Mouse (Mus musculus) intestine, embryonic 16.5 days (tissue): ENCODE data around the gene Lrrc63. TPM values are rescaled to one million over a fixed set of nuclear protein-coding genes. Genes with fewer than 3 reads are reported as not detected.

Source experiments
- ATAC-seq: fragments of 200-750 bp; cut with Nextera tagmentation; 2 replicates; pipeline ENCODE4 v1.8.0; 2017; ENCODE audit warnings: moderate TSS enrichment, moderate library complexity
- H3K27ac ChIP-seq: fragments of 300-500 bp; sonication (generic); 2 replicates; pipeline ENCODE4 v1.5.1; 2014; ENCODE audit warnings: mild to moderate bottlenecking, low read length
- H3K27me3 ChIP-seq: fragments of 300-500 bp; sonication (generic); replicated peaks from 2 replicates; pipeline ENCODE4 v1.6.1; 2014; ENCODE audit warnings: low read length, control low read depth, mixed read lengths; ENCODE audit not compliant: control insufficient read depth, insufficient read depth
- H3K36me3 ChIP-seq: fragments of 300-500 bp; sonication (generic); 2 replicates; pipeline ENCODE4 v1.6.1; 2014; ENCODE audit warnings: low read length, control low read depth; ENCODE audit not compliant: control insufficient read depth, insufficient read depth
- H3K4me1 ChIP-seq: fragments of 300-500 bp; sonication (generic); 2 replicates; pipeline ENCODE4 v1.6.1; 2014; ENCODE audit warnings: low read length, control low read depth, mixed read lengths; ENCODE audit not compliant: control insufficient read depth, insufficient read depth
- H3K4me2 ChIP-seq: fragments of 300-500 bp; sonication (generic); 2 replicates; pipeline ENCODE4 v1.6.1; 2014; ENCODE audit warnings: low read depth, low read length, control low read depth
- H3K4me3 ChIP-seq: fragments of 300-500 bp; sonication (generic); 2 replicates; pipeline ENCODE4 v1.5.1; 2014; ENCODE audit warnings: mild to moderate bottlenecking, low read length
- H3K9ac ChIP-seq: fragments of 300-500 bp; sonication (generic); 2 replicates; pipeline ENCODE4 v1.6.1; 2014; ENCODE audit warnings: low read depth, low read length
- H3K9me3 ChIP-seq: fragments of 300-500 bp; sonication (generic); 2 replicates; pipeline ENCODE4 v1.6.1; 2016; ENCODE audit warnings: low read length, control low read depth; ENCODE audit not compliant: control insufficient read depth
- WGBS: fragments of 180-500 bp; shearing (Covaris S2); extraction: QIAGEN DNeasy Blood & Tissue Kit; methylation state at CpG from one replicate; pipeline ENCODE4 v1.1.7; 2014; 5-methylcytosine and 5-hydroxymethylcytosine counted together
- polyA plus RNA-seq: library from polyadenylated mRNA; unstranded; fragments of >200 nt; fragmentation: Nextera tagmentation; extraction: Ambion mirVana; gene quantifications from 2 replicates; pipeline ENCODE4 v1.2.1, GENCODE M21; 2015

Lrrc63 gene
- polyA plus RNA-seq, 1 experiment from 2014 or later: 0.05 TPM

- Histone ChIP-seq H3K4me2 (no peak overlapping the region), H3K27ac (no peak overlapping the region), H3K9me3 (no peaks in the 10 kb centered on the region), H3K4me1 (no peaks in the 10 kb centered on the region), H3K36me3 (no peaks in the 10 kb centered on the region), H3K27me3 (no peaks in the 10 kb centered on the region), H3K9ac (no peak overlapping the region), H3K4me3 (no peak overlapping the region)
- 79% methylated on average over 10 of the region's 10 CpGs for WGBS
- no peak for ATAC-seq
These were observed 55.1 kb downstream of the Lrrc63 start for GRCm38 (mm10) chr14:75075299-75076180.

GRCm38 (mm10) chr14:75071091-75071490, 59.6 kb downstream of the Lrrc63 start:
- no peaks in the 10 kb centered on the region for H3K27me3 ChIP-seq
- H3K4me2 ChIP-seq: no peak overlapping the region
- H3K9me3 ChIP-seq: no peaks in the 10 kb centered on the region
- H3K4me1 ChIP-seq: no peaks in the 10 kb centered on the region
- H3K4me3 ChIP-seq: no peak overlapping the region
- H3K36me3 ChIP-seq: no peaks in the 10 kb centered on the region
- no peak overlapping the region for H3K27ac ChIP-seq
- H3K9ac ChIP-seq: no peak overlapping the region
- no peak for ATAC-seq
- 86% methylated on average over 15 of the region's 15 CpGs for WGBS

- no peak overlapping the region for H3K9ac ChIP-seq
- no peak overlapping the region for H3K4me2 ChIP-seq
- ATAC-seq: no peak
- no peaks in the 10 kb centered on the region for H3K27me3 ChIP-seq
- H3K4me3 ChIP-seq: no peak overlapping the region
- no peaks in the 10 kb centered on the region for H3K36me3 ChIP-seq
- WGBS: 72% methylated on average over 7 of the region's 7 CpGs
- no peaks in the 10 kb centered on the region for H3K4me1 ChIP-seq
- H3K9me3 ChIP-seq: no peaks in the 10 kb centered on the region
- no peak overlapping the region for H3K27ac ChIP-seq
These were observed 61.2 kb downstream of the Lrrc63 start for GRCm38 (mm10) chr14:75069356-75069979.

DNA sequence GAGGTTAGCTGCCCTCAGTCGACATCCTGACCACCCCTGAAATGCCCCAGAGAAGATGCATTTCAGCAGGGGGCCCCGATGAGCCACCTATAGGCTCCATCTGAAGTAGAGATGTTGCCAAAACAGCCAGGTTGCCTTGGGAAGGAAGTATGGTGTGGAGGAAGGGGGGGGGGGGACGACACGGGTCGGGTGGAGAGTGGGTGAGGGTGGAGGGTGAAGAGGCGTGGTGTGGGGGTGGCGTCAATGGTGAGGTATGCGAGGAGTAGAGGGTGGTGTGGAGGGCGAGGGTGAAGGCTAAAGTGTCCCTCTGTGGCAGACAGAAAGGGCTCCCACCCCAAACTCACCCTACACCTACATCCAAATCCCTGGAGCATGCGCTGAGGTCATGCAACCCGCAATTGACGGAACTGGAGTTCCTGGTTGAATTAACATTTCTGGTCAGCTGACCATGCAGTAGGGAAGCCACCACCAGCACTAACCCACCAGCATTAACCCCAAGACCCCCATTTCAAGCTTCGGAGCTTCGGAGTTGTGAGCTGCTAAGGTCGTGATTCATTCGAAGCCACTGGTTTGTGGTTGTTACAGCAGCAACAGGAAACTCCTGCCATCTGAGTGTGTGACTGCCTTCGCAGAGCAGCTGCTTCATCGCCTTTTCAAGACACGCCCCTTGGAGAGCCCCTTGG, 62.1 kb downstream of the Lrrc63 start:
- H3K4me1 ChIP-seq: no peaks in the 10 kb centered on the region
- H3K4me2 ChIP-seq: no peak overlapping the region
- no peak for ATAC-seq
- WGBS: 84% methylated on average over 19 of the region's 19 CpGs
- no peak overlapping the region for H3K9ac ChIP-seq
- no peak overlapping the region for H3K4me3 ChIP-seq
- H3K27me3 ChIP-seq: no peaks in the 10 kb centered on the region
- H3K36me3 ChIP-seq: no peaks in the 10 kb centered on the region
- no peak overlapping the region for H3K27ac ChIP-seq
- H3K9me3 ChIP-seq: no peaks in the 10 kb centered on the region

- Histone ChIP-seq H3K27ac (no peak overlapping the region), H3K27me3 (no peaks in the 10 kb centered on the region), H3K36me3 (no peaks in the 10 kb centered on the region), H3K9me3 (no peaks in the 10 kb centered on the region), H3K4me3 (no peak overlapping the region), H3K4me1 (no peaks in the 10 kb centered on the region), H3K9ac (no peak overlapping the region), H3K4me2 (no peak overlapping the region)
- WGBS: 92% methylated on average over 5 of the region's 5 CpGs
- no peak for ATAC-seq
These were observed 65.5 kb downstream of the Lrrc63 start for GRCm38 (mm10) chr14:75065211-75065610.

- 75% methylated on average over 7 of the region's 7 CpGs for WGBS
- peak; percentile 36; the same call in 1 of the 2 replicates for ATAC-seq
- Histone ChIP-seq H3K9me3 (no peaks in the 10 kb centered on the region), H3K9ac (no peak overlapping the region), H3K36me3 (no peaks in the 10 kb centered on the region), H3K4me2 (no peak overlapping the region), H3K27ac (no peak overlapping the region), H3K27me3 (no peaks in the 10 kb centered on the region), H3K4me1 (no peaks in the 10 kb centered on the region), H3K4me3 (no peak overlapping the region)
These were observed 66.2 kb downstream of the Lrrc63 start for GRCm38 (mm10) chr14:75064520-75064919.

GRCm38 (mm10) chr14:75063936-75064335, 66.7 kb downstream of the Lrrc63 start:
- no peaks in the 10 kb centered on the region for H3K4me1 ChIP-seq

GRCm38 (mm10) chr14:75060562-75060961, 70.1 kb downstream of the Lrrc63 start:
- WGBS: 41% methylated on average over 8 of the region's 8 CpGs
- Histone ChIP-seq H3K9me3 (no peaks in the 10 kb centered on the region), H3K36me3 (no peaks in the 10 kb centered on the region), H3K4me1 (no peaks in the 10 kb centered on the region), H3K9ac (no peak overlapping the region), H3K27ac (no peak overlapping the region), H3K27me3 (no peaks in the 10 kb centered on the region), H3K4me3 (no peak overlapping the region), H3K4me2 (no peak overlapping the region)
- 0 out of 2 replicates have a peak, but pooled peaks have one; percentile 27 for ATAC-seq

More at GRCm38 (mm10) chr14:75063936-75064335, 66.7 kb downstream of the Lrrc63 start:
- no peak for ATAC-seq
- Histone ChIP-seq H3K27ac (no peak overlapping the region), H3K4me3 (no peak overlapping the region), H3K36me3 (no peaks in the 10 kb centered on the region), H3K9me3 (no peaks in the 10 kb centered on the region), H3K9ac (no peak overlapping the region), H3K27me3 (no peaks in the 10 kb centered on the region), H3K4me2 (no peak overlapping the region)
- whole genome bisulfite sequencing: 95% methylated on average over 8 of the region's 8 CpGs

DNA sequence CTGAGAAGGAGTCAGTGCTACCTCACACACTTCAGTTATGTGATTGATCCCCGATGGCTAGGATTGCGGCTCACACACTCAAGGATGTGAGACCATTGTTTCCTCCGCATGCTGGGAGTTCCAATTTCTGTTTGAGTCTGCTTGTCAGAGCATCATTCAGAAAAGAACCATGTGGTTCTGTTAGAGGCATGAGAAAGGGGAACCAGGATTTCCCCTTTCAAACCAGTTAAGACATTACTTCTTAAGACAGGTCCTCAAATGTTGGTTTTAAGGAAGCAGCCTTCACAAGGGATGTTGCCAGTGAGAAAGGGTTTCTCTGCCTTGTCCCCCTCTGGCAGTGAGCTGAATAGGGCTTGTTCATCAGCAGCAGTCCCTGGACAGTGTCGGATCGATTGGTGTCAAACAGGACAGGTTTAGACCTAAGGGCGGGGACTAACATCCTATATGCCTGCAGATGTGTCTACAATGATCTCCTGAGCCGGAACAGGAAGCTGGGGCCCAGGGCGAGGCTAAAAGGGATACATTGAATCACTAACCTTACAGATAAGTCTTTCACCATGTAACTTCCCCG, 73.7 kb downstream of the Lrrc63 start:
- Histone ChIP-seq H3K9me3 (no peaks in the 10 kb centered on the region), H3K27me3 (no peaks in the 10 kb centered on the region), H3K4me2 (no peak overlapping the region), H3K9ac (no peak overlapping the region), H3K4me3 (no peak overlapping the region), H3K36me3 (no peaks in the 10 kb centered on the region), H3K4me1 (peaks cover 10% of the 10 kb centered on the region; the same call in 1 of the 2 replicates), H3K27ac (no peak overlapping the region)
- WGBS: 65% methylated on average over 9 of the region's 9 CpGs
- ATAC-seq: no peak
